Mouse (Mus musculus): ENCODE data around the gene Mbd3l1.

Gene Mbd3l1

DNA sequence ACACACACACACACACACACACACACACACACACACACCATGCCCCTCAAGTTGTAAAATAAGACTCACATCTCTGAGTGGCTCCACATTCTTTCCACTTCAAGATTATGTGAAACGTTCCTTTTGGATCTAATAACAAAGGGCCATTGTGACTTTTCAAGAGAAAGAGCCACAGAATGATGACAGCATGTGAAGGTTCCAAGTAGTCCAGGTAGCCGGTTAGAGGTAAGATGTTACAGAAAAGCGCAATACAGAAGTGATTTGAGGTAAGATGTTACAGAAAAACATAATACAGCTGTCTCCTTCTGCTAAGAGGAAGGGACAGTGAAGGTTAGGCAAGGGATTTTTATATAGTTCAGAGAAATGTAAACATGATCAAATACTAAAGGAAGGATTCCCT, at the start of gene Mbd3l1, which contains the start of gene Zfp558:
Mbd3l1 (plus strand) TSS at position 192 of the 400 bp plus-strand sequence.
Zfp558 (minus strand) TSS at position 101 of the 400 bp plus-strand sequence.
- DNase-seq (ENCODE audit: low spot score) = no peak

GRCm38 (mm10) chr9:18430354-18430753, 47.8 kb upstream of the Mbd3l1 start, which contains the start of gene Mbd3l2:
Gene Mbd3l2 (plus strand): TSS chr9:18430654.
- no peak for DNase-seq (ENCODE audit: low spot score)

DNA sequence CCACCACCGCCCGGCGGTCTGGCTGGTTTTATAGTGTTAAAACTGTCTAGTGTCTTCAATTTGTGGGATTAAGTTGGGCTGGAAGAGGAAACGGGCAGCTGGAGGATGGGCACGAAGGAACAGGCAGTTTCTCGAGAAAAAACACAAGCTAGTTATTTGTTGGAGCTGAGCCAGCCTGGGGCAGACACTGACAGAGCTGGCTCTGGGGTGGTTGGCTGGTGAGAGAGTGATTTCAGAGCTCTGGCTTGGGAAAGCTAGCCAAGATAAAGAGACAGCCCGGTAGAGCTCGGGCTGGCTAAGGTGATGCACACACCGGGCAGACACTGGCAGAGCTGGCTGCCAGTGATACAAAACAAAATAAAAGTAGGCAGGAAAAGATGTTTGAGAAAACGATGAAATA, 46.5 kb upstream of the Mbd3l1 start:
- DNase-seq (ENCODE audit: low spot score) = no peak

GRCm38 (mm10) chr9:18456520-18456919, 21.6 kb upstream of the Mbd3l1 start:
- DNase-seq (ENCODE audit: low spot score) = no peak

DNA sequence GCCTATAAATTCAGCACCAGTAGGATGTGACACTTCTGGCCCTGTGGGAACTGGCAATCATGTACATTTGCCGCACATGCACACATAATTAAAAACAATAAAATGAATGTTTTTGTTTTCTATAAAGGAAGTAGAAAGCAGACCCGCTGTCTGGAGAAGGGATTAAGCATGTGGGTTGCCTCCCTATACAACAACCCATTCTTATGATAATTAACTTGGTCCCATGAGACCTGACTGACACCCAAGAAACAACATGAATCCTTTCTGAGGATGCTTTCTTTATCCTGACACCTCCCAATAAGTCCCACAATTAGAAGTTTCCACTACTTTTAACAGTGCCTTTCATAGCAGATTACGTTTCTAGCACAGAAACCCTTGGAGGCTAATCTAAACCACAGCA, 10.8 kb upstream of the Mbd3l1 start:
- no peak for DNase-seq (ENCODE audit: low spot score)

- DNase-seq (ENCODE audit: low spot score) = no peak
These were observed 10.2 kb upstream of the Mbd3l1 start for GRCm38 (mm10) chr9:18468005-18468404.

DNA sequence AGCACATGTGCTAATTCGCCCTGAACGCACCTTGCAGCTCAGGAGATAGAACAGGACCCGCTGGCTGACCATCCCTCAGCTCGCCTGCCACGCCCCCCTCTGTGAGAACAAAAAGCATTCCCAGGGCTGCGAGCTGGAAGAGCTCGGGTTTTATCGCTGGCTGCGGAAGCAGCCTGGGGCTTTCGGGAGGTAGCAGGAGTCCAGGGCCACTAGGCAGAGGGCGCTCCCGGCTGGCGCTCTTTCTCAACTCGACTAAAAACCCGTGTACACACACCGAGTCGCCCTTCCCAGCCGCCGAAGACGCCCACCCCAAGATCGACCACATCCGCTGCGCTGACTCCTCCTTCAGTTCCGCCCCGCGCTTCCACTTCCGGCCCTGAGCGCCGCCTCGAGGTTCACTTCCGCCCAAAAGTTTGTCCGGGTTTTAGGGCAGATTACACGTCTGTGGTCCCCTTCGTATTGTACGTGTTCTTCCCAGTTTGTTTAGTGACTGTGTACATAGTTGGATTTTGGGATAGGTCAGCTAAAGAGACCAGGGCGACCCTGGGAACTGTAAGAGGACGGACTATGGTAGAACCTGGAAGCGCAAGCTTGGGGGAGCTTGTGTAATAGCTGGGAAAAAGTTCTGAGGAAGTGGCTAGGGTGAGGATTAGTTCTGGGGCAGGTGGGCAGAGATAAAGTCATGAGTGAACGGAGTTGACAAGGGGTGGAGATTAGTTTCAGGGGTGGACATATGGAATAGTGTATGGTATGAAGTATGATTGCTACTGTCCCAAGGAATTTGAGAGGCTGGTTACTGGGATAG, 4.6 kb upstream of the Mbd3l1 start:
- DNase-seq (ENCODE audit: low spot score) = peak; percentile 22

DNA sequence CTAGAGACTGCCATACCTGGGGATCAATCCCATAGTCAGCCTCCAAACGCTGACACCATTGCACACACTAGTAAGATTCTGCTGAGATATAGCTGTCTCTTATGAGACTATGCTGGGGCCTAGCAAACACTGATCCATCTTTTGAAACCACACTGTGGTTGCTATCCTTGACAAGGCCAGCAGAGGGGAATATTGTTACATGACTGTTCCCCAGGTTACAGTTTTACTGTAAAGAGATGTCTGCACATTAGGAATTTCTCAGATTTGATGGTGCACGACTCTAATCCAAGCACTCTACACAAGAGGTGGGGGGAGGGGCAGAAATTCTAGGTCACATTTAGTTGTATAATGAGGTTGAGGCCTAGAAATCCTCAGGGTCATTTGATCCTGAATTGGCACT, 29.9 kb downstream of the Mbd3l1 start:
- DNase-seq (ENCODE audit: low spot score) = no peak

Measured in layer of hippocampus, adult 9-10 months (tissue).